Mouse (Mus musculus): Measurements from ENCODE around the gene B3galt1. TPM values are rescaled to one million over a fixed set of nuclear protein-coding genes. Genes with fewer than 3 reads are reported as not detected.

Gene B3galt1
- total and polyA plus RNA-seq, 3 experiments = 0.72 to 1.9 (median 1.5) TPM

- H3K4me3 ChIP-seq = no peak overlapping the region
- H3K27me3 ChIP-seq (ENCODE audit: control insufficient read depth, insufficient read depth, low read length) = no peaks in the 10 kb centered on the region
- no peaks in the 10 kb centered on the region for H3K36me3 ChIP-seq (ENCODE audit: control insufficient read depth, insufficient read depth, low read length)
- DNase-seq = no peak
- H3K27ac ChIP-seq = no peak overlapping the region
- no peak for TF ChIP-seq EP300 (IDR thresholded peaks at IDR 0.05; ENCODE audit: insufficient read depth, low read depth, low read length)
- TF ChIP-seq CTCF (IDR thresholded peaks at IDR 0.05) = no peak
- no peak for TF ChIP-seq POLR2A (IDR thresholded peaks at IDR 0.05; ENCODE audit: insufficient read depth, low read depth, low read length)
- 56% methylated on average over 2 of the region's 2 CpGs for WGBS
- H3K4me1 ChIP-seq (ENCODE audit: control insufficient read depth, insufficient read depth, low read length) = no peaks in the 10 kb centered on the region
- intact Hi-C loops (cut with DNase I) = no loop called here
- H3K9ac ChIP-seq (ENCODE audit: low read depth, low read length) = no peak overlapping the region
- H3K79me2 ChIP-seq (replicated peaks; ENCODE audit: control insufficient read depth, insufficient read depth, low read length) = no peaks in the 10 kb centered on the region
Measured at GRCm38 (mm10) chr2:67957561-67957960, 391.9 kb downstream of the B3galt1 start.

- H3K27ac ChIP-seq = no peak overlapping the region
- no peaks in the 10 kb centered on the region for H3K4me1 ChIP-seq (ENCODE audit: control insufficient read depth, insufficient read depth, low read length)
- no peak overlapping the region for H3K9ac ChIP-seq (ENCODE audit: low read depth, low read length)
- no peaks in the 10 kb centered on the region for H3K27me3 ChIP-seq (ENCODE audit: control insufficient read depth, insufficient read depth, low read length)
- no peaks in the 10 kb centered on the region for H3K36me3 ChIP-seq (ENCODE audit: control insufficient read depth, insufficient read depth, low read length)
- WGBS = 39% methylated on average over 2 of the region's 2 CpGs
- no peak for TF ChIP-seq EP300 (IDR thresholded peaks at IDR 0.05; ENCODE audit: insufficient read depth, low read depth, low read length)
- TF ChIP-seq CTCF (IDR thresholded peaks at IDR 0.05) = no peak
- no peak for TF ChIP-seq POLR2A (IDR thresholded peaks at IDR 0.05; ENCODE audit: insufficient read depth, low read depth, low read length)
- no peak overlapping the region for H3K4me3 ChIP-seq
- intact Hi-C loops (cut with DNase I) = no loop called here
- H3K79me2 ChIP-seq (replicated peaks; ENCODE audit: control insufficient read depth, insufficient read depth, low read length) = no peaks in the 10 kb centered on the region
- no peak for DNase-seq
Measured at GRCm38 (mm10) chr2:67960711-67961110, 395.0 kb downstream of the B3galt1 start.

GRCm38 (mm10) chr2:67968812-67969211 lies 403.1 kb downstream of the B3galt1 start:
- intact Hi-C loops (cut with DNase I) = no loop called here
- Histone ChIP-seq H3K27me3 (ENCODE audit: control insufficient read depth, insufficient read depth, low read length) (no peaks in the 10 kb centered on the region), H3K9ac (ENCODE audit: low read depth, low read length) (no peak overlapping the region), H3K79me2 (replicated peaks; ENCODE audit: control insufficient read depth, insufficient read depth, low read length) (no peaks in the 10 kb centered on the region), H3K36me3 (ENCODE audit: control insufficient read depth, insufficient read depth, low read length) (no peaks in the 10 kb centered on the region), H3K27ac (no peak overlapping the region), H3K4me1 (ENCODE audit: control insufficient read depth, insufficient read depth, low read length) (no peaks in the 10 kb centered on the region), H3K4me3 (no peak overlapping the region)
- TF ChIP-seq EP300 (IDR thresholded peaks at IDR 0.05; ENCODE audit: insufficient read depth, low read depth, low read length) = no peak
- TF ChIP-seq POLR2A (IDR thresholded peaks at IDR 0.05; ENCODE audit: insufficient read depth, low read depth, low read length) = no peak
- TF ChIP-seq CTCF (IDR thresholded peaks at IDR 0.05) = no peak
- no peak for DNase-seq

GRCm38 (mm10) chr2:67971091-67971490 lies 405.4 kb downstream of the B3galt1 start:
- H3K9ac ChIP-seq (ENCODE audit: low read depth, low read length) = no peak overlapping the region
- intact Hi-C loops (cut with DNase I) = no loop called here
- H3K4me3 ChIP-seq = no peak overlapping the region
- H3K4me1 ChIP-seq (ENCODE audit: control insufficient read depth, insufficient read depth, low read length) = no peaks in the 10 kb centered on the region
- H3K27me3 ChIP-seq (ENCODE audit: control insufficient read depth, insufficient read depth, low read length) = no peaks in the 10 kb centered on the region
- no peak for DNase-seq
- TF ChIP-seq POLR2A (IDR thresholded peaks at IDR 0.05; ENCODE audit: insufficient read depth, low read depth, low read length) (no peak), CTCF (IDR thresholded peaks at IDR 0.05) (no peak), EP300 (IDR thresholded peaks at IDR 0.05; ENCODE audit: insufficient read depth, low read depth, low read length) (no peak)
- H3K27ac ChIP-seq = no peak overlapping the region
- H3K36me3 ChIP-seq (ENCODE audit: control insufficient read depth, insufficient read depth, low read length) = no peaks in the 10 kb centered on the region
- H3K79me2 ChIP-seq (replicated peaks; ENCODE audit: control insufficient read depth, insufficient read depth, low read length) = no peaks in the 10 kb centered on the region
- WGBS = 78% methylated on average over 7 of the region's 7 CpGs

- no peaks in the 10 kb centered on the region for H3K79me2 ChIP-seq (replicated peaks; ENCODE audit: control insufficient read depth, insufficient read depth, low read length)
- no peak for TF ChIP-seq POLR2A (IDR thresholded peaks at IDR 0.05; ENCODE audit: insufficient read depth, low read depth, low read length)
- TF ChIP-seq EP300 (IDR thresholded peaks at IDR 0.05; ENCODE audit: insufficient read depth, low read depth, low read length) = no peak
- TF ChIP-seq CTCF (IDR thresholded peaks at IDR 0.05) = no peak
- intact Hi-C loops (cut with DNase I) = no loop called here
- H3K27ac ChIP-seq = no peak overlapping the region
- H3K36me3 ChIP-seq (ENCODE audit: control insufficient read depth, insufficient read depth, low read length) = no peaks in the 10 kb centered on the region
- H3K4me1 ChIP-seq (ENCODE audit: control insufficient read depth, insufficient read depth, low read length) = no peaks in the 10 kb centered on the region
- H3K4me3 ChIP-seq = no peak overlapping the region
- no peaks in the 10 kb centered on the region for H3K27me3 ChIP-seq (ENCODE audit: control insufficient read depth, insufficient read depth, low read length)
- no peak for DNase-seq
- no peak overlapping the region for H3K9ac ChIP-seq (ENCODE audit: low read depth, low read length)
- 81% methylated on average over 6 of the region's 6 CpGs for WGBS
Measured at GRCm38 (mm10) chr2:67971576-67971975, 405.9 kb downstream of the B3galt1 start.

GRCm38 (mm10) chr2:67975764-67976163 lies 410.1 kb downstream of the B3galt1 start:
- no peak for DNase-seq
- Histone ChIP-seq H3K4me3 (no peak overlapping the region), H3K27ac (no peak overlapping the region), H3K27me3 (ENCODE audit: control insufficient read depth, insufficient read depth, low read length) (no peaks in the 10 kb centered on the region), H3K4me1 (ENCODE audit: control insufficient read depth, insufficient read depth, low read length) (no peaks in the 10 kb centered on the region), H3K36me3 (ENCODE audit: control insufficient read depth, insufficient read depth, low read length) (no peaks in the 10 kb centered on the region), H3K9ac (ENCODE audit: low read depth, low read length) (no peak overlapping the region), H3K79me2 (replicated peaks; ENCODE audit: control insufficient read depth, insufficient read depth, low read length) (no peaks in the 10 kb centered on the region)
- TF ChIP-seq EP300 (IDR thresholded peaks at IDR 0.05; ENCODE audit: insufficient read depth, low read depth, low read length) = no peak
- TF ChIP-seq POLR2A (IDR thresholded peaks at IDR 0.05; ENCODE audit: insufficient read depth, low read depth, low read length) = no peak
- TF ChIP-seq CTCF (IDR thresholded peaks at IDR 0.05) = no peak
- intact Hi-C loops (cut with DNase I) = no loop called here

Data from heart, adult 2 months (tissue).